Mouse (Mus musculus) testis, postnatal 10 days (tissue): ENCODE data around the gene Ahnak.
"Not testable (repeated sequence)": the region's sequence is repeated elsewhere in the genome, so short reads cannot be mapped to it uniquely, and the experiment has no call there.

Source experiments
- DNase-seq: peaks from one replicate; pipeline ENCODE4 v3.0.0; 2021; ENCODE audit warnings: low spot score

The Ahnak gene

DNA sequence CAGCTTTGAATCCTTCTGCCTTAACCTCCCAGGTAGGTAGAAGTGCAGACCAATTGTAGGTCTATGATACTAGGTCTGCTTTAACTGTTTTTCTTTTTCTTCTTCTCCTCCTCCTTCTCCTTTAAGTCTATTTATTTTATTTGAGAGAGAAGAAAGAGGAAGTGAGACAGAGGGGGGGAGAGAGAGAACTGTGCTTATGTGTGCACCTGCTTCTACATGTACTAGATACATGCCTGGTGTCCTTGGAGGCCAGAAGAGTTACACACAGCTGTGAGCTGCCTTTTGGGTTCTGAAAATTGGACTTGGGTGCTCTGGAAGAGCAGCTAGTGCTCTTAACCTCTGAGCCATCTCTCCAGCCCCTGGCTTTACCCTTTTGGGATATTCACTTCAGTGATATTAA, 52.0 kb downstream of the Ahnak start:
- no peak for DNase-seq

GRCm38 (mm10) chr19:9043123-9043522, 54.0 kb downstream of the Ahnak start:
- DNase-seq = no peak

DNA sequence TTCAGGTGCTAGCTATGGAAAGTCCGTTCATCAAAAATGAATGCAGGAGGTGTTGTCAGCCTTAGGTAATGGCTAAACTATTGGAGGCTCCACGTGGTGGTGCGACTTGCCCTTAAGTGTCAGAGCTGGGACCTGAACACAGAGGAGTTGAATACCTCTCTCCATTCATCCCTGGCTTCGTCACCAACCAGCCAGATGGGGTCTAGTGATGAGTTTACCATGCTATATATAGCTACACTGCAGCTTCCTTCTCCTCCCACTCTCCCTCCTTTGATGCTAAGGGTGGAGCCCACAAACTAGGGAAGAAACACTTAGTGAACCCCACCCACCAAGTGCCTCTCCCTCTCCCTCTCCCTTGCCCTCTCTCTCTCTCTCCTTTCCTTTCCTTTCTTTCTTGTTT, 55.2 kb downstream of the Ahnak start:
- DNase-seq = no peak

GRCm38 (mm10) chr19:9047207-9047945, 58.3 kb downstream of the Ahnak start:
- DNase-seq = no peak

DNA sequence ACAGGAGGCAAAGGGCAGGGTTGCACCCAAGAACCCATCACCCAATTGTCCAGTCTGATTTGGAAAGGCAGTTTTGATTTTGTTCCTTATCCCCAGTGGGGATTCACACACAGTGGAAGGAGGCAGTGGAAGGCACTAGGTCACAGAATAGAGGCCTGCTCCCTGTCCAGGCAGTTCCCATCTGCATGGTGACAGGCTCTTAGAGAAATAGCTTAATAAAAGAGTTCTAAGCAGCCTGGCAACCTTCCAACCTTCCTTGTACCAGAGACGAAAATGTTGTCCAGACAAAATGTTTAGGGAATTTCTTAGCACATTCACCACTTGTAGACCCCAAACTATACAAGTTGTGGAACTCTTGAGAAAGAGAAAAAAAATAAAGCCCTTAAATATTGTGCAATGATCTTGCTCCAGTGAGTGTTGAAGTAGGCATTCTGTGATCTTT, 58.9 kb downstream of the Ahnak start:
- DNase-seq = no peak

DNA sequence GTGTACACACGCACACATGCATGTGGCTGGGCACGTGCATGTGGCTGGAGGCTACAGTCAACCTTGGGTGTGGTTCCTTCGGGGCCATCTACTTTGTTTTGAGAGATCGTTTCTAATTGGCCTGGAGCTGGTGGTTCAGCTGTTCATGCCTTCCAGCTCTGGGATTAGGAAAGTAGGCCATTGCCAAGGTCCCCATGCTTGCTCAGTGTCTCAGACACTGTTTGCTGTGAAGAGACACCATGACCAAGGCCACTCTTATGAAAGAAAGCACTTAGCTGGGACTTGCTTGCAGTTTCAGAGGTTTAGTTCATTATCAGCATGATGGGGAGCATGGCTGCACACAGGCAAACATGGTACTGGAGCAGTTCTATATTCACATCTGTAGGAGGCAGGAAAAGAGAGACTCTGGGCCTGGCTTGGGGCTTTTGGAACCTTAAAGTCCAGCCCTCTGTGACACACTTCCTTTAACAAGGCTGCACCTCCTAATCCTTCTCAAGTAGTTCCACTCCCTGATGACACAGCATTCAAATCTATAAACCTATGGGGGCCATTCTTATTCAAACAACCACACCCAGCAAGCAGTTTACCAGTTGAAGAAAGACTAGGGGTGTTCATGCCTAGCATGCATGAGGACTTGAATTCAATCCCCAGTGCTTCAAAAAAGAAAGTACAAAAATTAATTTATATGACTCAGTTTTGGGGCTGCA, 60.0 kb downstream of the Ahnak start:
- DNase-seq = no peak

GRCm38 (mm10) chr19:9050294-9051229, 61.5 kb downstream of the Ahnak start:
- DNase-seq = no peak

DNA sequence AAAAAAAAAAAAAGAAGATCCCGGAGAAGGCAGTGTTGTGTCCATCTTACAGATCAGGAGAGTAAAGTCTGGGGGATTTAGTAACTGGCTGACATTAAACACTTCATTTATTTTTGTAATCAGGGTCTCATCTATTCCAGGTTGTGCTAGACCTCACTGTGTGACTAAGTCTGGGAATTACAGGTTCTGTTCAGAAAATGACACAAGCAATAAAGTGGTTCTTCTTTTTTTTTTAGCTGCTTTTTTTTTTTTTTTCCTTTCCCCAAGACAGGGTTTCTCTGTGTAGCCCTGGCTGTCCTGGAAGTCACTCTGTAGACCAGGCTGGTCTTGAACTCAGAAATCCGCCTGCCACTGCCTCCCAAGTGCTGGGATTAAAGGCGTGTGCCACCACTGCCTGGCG, 62.9 kb downstream of the Ahnak start:
- not testable (repeated sequence) for DNase-seq

GRCm38 (mm10) chr19:9052803-9053431, 63.8 kb downstream of the Ahnak start:
- no peak for DNase-seq

- DNase-seq = no peak
Measured at GRCm38 (mm10) chr19:9055153-9055552, 66.1 kb downstream of the Ahnak start.

DNA sequence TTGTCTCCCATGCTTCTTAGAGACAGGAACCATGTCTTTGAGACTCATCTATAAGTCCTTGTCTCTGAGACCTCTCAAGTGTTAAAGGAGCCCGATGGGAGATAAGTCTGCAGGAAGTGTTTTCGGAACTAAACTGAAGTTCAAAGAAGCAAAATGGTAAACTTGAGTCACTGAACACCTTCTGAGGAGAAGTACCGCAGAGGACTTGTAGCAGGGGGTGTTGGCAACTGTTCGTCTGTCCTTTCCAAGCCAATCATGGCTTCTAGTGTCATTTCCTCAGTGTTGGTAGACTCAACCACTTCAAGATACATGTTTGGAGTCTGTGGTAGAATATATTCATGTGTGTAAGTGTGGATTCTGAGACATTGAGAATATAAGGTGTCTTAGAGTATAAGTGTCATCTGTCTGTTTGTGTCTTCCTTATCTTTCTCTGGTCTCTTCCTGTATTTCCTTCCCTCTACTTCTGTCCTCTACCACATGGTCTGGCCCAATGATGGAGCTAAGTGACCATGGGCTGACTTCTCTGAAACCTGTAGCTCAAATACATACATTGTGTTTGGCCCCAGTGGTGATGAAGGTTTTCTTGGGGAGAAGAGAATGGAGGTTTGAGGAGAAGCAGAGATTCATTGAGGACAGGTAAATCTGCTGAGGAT, 66.7 kb downstream of the Ahnak start:
- no peak for DNase-seq

DNA sequence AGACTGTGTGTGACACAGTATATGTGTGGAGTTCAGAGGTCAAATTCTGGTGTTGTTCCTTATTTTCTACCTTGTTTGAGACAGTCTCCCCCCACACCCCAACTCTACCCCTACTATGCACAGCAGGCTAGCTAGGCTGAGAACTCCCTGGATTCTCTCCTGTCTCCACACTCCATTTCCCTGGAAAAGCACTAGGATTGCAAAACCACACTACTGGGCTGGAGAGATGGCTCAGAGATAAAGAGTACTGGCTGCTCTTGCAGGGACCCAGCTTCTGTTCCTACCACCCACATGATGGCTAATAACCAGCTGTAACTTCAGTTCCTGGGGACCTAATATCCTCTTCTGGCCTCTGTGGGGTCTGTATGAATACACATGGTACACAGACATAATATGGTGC, 68.6 kb downstream of the Ahnak start:
- no peak for DNase-seq

GRCm38 (mm10) chr19:9058331-9058884, 69.3 kb downstream of the Ahnak start:
- DNase-seq = no peak

- no peak for DNase-seq
Measured at GRCm38 (mm10) chr19:9058944-9059343, 69.9 kb downstream of the Ahnak start.

DNA sequence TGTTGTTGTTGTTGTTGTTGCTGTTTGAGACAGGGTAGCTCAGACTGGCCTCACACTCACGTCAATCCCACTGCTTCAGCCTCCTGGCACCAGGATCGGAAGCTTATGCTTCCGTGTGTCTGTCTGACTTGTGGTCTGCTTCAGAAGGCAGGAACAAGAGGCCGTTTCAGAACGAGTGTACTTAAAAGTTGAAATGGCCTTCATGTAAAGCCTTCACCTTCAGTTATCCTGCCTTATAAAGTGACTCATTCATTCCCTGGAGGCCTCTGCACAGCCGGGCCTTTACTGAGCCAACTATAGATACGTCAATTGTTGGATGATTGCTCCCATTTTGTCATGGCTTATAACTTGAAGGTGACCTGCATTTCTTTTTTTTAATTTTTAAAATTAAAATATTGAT, 70.3 kb downstream of the Ahnak start:
- DNase-seq = no peak

DNA sequence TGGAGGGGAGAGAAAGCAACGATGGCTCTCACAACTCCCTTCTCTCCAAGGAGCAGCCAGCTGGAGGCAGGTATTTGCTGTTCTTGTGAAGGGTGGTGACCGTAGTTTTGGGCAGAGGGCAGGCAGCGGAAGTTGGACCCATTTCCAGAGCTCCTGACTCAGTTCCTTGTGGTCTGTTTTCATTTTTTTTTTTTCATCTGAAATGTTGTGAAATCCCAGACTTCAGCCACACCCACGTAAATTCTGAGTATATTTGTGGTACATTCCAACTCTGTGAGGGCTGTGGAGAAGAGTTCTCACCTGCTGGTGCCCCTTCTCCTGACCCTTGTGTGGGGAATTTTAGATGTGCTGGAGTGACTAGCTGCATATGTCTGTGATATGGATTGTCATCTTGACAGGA, 71.0 kb downstream of the Ahnak start:
- no peak for DNase-seq

DNA sequence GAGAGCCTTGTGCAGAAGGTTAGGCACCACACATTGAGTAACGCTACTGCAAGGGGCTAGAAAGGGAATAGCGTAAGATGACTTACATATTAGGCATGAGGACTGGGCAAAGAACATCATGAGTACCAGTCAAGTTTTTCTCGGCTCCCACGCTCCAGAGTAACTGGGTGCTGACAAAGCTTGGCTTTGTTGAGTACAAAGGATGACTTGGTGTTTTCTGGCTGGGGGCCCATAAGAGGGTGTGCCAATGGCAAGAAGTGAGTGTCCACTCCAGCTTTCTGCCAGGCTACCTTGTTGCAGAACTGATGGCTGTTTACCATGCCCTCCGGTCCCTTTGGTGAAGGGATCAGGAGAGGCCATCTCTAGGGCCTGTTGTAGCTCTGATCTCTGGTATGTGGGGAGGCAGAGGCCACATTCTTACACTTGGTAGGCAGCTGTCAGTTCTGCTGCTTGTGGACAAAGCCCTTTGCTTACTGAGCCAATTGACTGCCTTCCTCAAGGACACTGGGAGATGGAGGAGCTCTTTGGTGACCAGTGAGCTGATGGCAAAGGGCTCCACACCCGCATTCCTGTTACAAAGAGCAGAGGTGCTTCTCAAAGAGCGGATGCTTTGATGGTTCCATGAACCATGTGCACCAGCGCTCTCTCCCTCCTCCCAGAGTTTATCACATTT, 72.3 kb downstream of the Ahnak start:
- DNase-seq = peak; percentile 85

- DNase-seq = no peak
Measured at GRCm38 (mm10) chr19:9062822-9063221, 73.7 kb downstream of the Ahnak start.

GRCm38 (mm10) chr19:9063831-9064230, 74.7 kb downstream of the Ahnak start:
- DNase-seq = no peak
